Mouse (Mus musculus): ENCODE measurements around the gene Tarsl2.
A peak's percentile ranks its signal among the peaks of the same experiment; 100 is the strongest.

Gene Tarsl2

DNA sequence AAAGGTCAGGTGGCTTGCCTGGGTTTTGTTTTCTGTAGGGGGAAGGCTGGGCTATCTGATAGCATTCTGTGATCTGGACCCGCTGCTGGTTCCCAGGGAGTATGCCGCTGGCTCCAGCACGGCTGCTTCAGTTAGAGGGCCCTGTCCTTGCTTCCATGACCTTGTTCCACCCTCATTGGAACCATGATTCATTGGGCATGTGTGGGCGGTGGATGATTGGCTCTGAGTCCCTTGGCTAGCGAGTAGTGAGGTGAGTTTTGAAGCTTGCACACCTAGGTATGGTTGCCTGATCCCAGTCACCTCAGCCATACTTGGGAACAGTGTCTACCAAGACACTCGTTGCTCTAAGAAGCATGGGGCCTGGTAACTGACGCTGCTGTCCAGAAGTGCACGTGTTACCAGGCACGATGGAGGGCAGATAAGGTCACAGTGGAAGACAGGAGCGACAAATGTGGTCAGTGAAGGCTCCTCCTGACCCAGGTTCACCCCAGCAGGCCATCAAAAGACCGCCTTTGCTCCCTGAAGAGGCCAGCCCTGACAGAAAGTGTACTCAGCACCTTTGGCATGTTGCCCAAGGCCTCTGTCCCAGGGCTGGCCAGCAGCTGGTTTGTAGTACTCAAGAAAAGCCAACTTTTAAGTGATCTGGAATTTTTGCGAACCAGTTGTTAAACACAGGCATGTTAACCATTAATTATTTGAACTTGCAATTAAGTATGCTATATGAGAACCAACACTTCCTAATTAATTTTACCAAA, 92.8 kb downstream of the Tarsl2 start:
- peak; percentile 16 for DNase-seq
